Mouse (Mus musculus): Measurements from ENCODE around the gene Slc48a1. TPM values are rescaled to one million over a fixed set of nuclear protein-coding genes. Genes with fewer than 3 reads are reported as not detected.

Gene Slc48a1
- polyA plus RNA-seq, 2 experiments from 2014 or later, result 23.6 to 29.0 TPM

- no peak for ATAC-seq
Measured at GRCm38 (mm10) chr15:97755361-97755760, 23.0 kb upstream of the Slc48a1 start.

- no peak for ATAC-seq
Measured at GRCm38 (mm10) chr15:97760006-97760405, 18.3 kb upstream of the Slc48a1 start.

GRCm38 (mm10) chr15:97760952-97761351 is 17.4 kb upstream of the Slc48a1 start:
- no peak for ATAC-seq

- no peak for ATAC-seq
Measured at GRCm38 (mm10) chr15:97761438-97761837, 16.9 kb upstream of the Slc48a1 start.

GRCm38 (mm10) chr15:97762733-97763132 is 15.6 kb upstream of the Slc48a1 start:
- ATAC-seq, result no peak

GRCm38 (mm10) chr15:97763256-97764049 is 14.9 kb upstream of the Slc48a1 start:
- no peak for ATAC-seq

- no peak for ATAC-seq
Measured at GRCm38 (mm10) chr15:97764532-97764931, 13.8 kb upstream of the Slc48a1 start.

- ATAC-seq, result no peak
Measured at GRCm38 (mm10) chr15:97765090-97765794, 13.1 kb upstream of the Slc48a1 start.

GRCm38 (mm10) chr15:97766194-97766593 is 12.1 kb upstream of the Slc48a1 start:
- ATAC-seq, result no peak

- ATAC-seq, result no peak
Measured at GRCm38 (mm10) chr15:97766594-97767279, 11.6 kb upstream of the Slc48a1 start.

GRCm38 (mm10) chr15:97767280-97768186 is 10.8 kb upstream of the Slc48a1 start, which contains the start of gene Rapgef3:
Gene Rapgef3, minus strand, starts transcription at chr15:97767972.
- peak; percentile 87 for ATAC-seq

GRCm38 (mm10) chr15:97768192-97768591 is 10.1 kb upstream of the Slc48a1 start:
- ATAC-seq, result peak; percentile 22

GRCm38 (mm10) chr15:97770280-97770679 is 8.0 kb upstream of the Slc48a1 start:
- ATAC-seq, result no peak

GRCm38 (mm10) chr15:97773108-97773507 is 5.2 kb upstream of the Slc48a1 start:
- no peak for ATAC-seq

- no peak for ATAC-seq
Measured at GRCm38 (mm10) chr15:97773961-97774370, 4.4 kb upstream of the Slc48a1 start.

- ATAC-seq, result peak; percentile 46
Measured at GRCm38 (mm10) chr15:97776514-97776913, 1.8 kb upstream of the Slc48a1 start.

- no peak for ATAC-seq
Measured at GRCm38 (mm10) chr15:97776919-97777318, 1.4 kb upstream of the Slc48a1 start.

GRCm38 (mm10) chr15:97779576-97779975 is 1.3 kb downstream of the Slc48a1 start:
- ATAC-seq, result no peak

- ATAC-seq, result peak; percentile 17
Measured at GRCm38 (mm10) chr15:97780611-97781031, 2.3 kb downstream of the Slc48a1 start.

- ATAC-seq, result no peak
Measured at GRCm38 (mm10) chr15:97781961-97782748, 3.8 kb downstream of the Slc48a1 start.

GRCm38 (mm10) chr15:97782749-97783105 is 4.4 kb downstream of the Slc48a1 start:
- peak; percentile 34 for ATAC-seq

Measured in activated CD4-positive, CD25-positive, alpha-beta regulatory T cell, adult 4 months (primary cell).